Mouse (Mus musculus) liver, embryonic 11.5 days (tissue): ENCODE measurements around the gene Slc5a5. TPM values are rescaled to one million over a fixed set of nuclear protein-coding genes. Genes with fewer than 3 reads are reported as not detected.
A peak's percentile ranks its signal among the peaks of the same experiment; 100 is the strongest.

Experiments
- ATAC-seq: fragments of 200-750 bp; cut with Nextera tagmentation; replicated peaks from 2 replicates; pipeline ENCODE4 v1.8.0; 2017; ENCODE audit warnings: moderate number of reproducible peaks, mild to moderate bottlenecking, moderate TSS enrichment, moderate library complexity; ENCODE audit not compliant: low FRiP score
- DNase-seq: peaks from one replicate; pipeline ENCODE4 v3.0.0-alpha.2; 2017; ENCODE audit warnings: low spot score
- H3K27ac ChIP-seq: fragments of 300-500 bp; sonication (generic); 2 replicates; pipeline ENCODE4 v1.5.1; 2014; ENCODE audit warnings: mild to moderate bottlenecking, low read depth, low read length, control low read depth
- H3K27me3 ChIP-seq: fragments of 300-500 bp; sonication (generic); replicated peaks from 2 replicates; pipeline ENCODE4 v1.6.1; 2014; ENCODE audit warnings: low read length, mixed read lengths; ENCODE audit not compliant: control insufficient read depth, insufficient read depth
- H3K36me3 ChIP-seq: fragments of 300-500 bp; sonication (generic); 2 replicates; pipeline ENCODE4 v1.6.1; 2014; ENCODE audit warnings: mild to moderate bottlenecking, low read length, moderate library complexity, mixed read lengths; ENCODE audit not compliant: control insufficient read depth, insufficient read depth
- H3K4me1 ChIP-seq: fragments of 300-500 bp; sonication (generic); replicated peaks from 2 replicates; pipeline ENCODE4 v1.6.1; 2014; ENCODE audit warnings: low read length, mixed read lengths; ENCODE audit not compliant: control insufficient read depth, insufficient read depth
- H3K4me2 ChIP-seq: fragments of 300-500 bp; sonication (generic); 2 replicates; pipeline ENCODE4 v1.6.1; 2014; ENCODE audit warnings: mild to moderate bottlenecking, control low read depth, moderate library complexity
- H3K4me3 ChIP-seq: fragments of 300-500 bp; sonication (generic); 2 replicates; pipeline ENCODE4 v1.5.1; 2014; ENCODE audit warnings: low read depth, low read length, control low read depth
- H3K9ac ChIP-seq: fragments of 300-500 bp; sonication (generic); 2 replicates; pipeline ENCODE4 v1.6.1; 2014; ENCODE audit warnings: low read depth, low read length, control low read depth
- H3K9me3 ChIP-seq: fragments of 300-500 bp; sonication (generic); 2 replicates; pipeline ENCODE4 v1.6.1; 2016; ENCODE audit warnings: low read length, inconsistent platforms, mixed read lengths; ENCODE audit not compliant: control insufficient read depth
- WGBS: fragments of 180-500 bp; shearing (Covaris S2); extraction: QIAGEN DNeasy Blood & Tissue Kit; methylation state at CpG from one replicate; pipeline ENCODE4 v1.1.7; 2014; 5-methylcytosine and 5-hydroxymethylcytosine counted together
- polyA plus RNA-seq: library from polyadenylated mRNA; unstranded; fragments of >200 nt; fragmentation: Nextera tagmentation; extraction: Ambion mirVana; gene quantifications from 2 replicates; pipeline ENCODE4 v1.2.1, GENCODE M21; 2014

Slc5a5 gene
- polyA plus RNA-seq, 1 experiment from 2014 or later, result 0.34 TPM

GRCm38 (mm10) chr8:70893656-70894384, 1.3 kb upstream of the Slc5a5 start:
- Histone ChIP-seq H3K4me1 (peaks cover 20% of the 10 kb centered on the region), H3K9me3 (no peaks in the 10 kb centered on the region), H3K36me3 (peaks cover 18% of the 10 kb centered on the region), H3K4me2 (no peak overlapping the region), H3K4me3 (no peak overlapping the region), H3K27me3 (peaks cover 36% of the 10 kb centered on the region), H3K27ac (no peak overlapping the region), H3K9ac (no peak overlapping the region)
- DNase-seq (peak; percentile 85), ATAC-seq (peak; percentile 55)
- 26% methylated on average over 12 of the region's 12 CpGs for WGBS

- Histone ChIP-seq H3K36me3 (peaks cover 18% of the 10 kb centered on the region), H3K4me1 (peaks cover 17% of the 10 kb centered on the region), H3K4me2 (peak overlapping the region; percentile 45), H3K9ac (no peak overlapping the region), H3K27me3 (peaks cover 42% of the 10 kb centered on the region), H3K27ac (no peak overlapping the region), H3K9me3 (no peaks in the 10 kb centered on the region), H3K4me3 (peak overlapping the region; percentile 29)
- 21% methylated on average over 20 of the region's 20 CpGs for WGBS
- ATAC-seq (no peak), DNase-seq (no peak)
Measured at GRCm38 (mm10) chr8:70892896-70893655, 519 bp upstream of the Slc5a5 start.

- no peak; the same call in 1 of the 2 replicates for ATAC-seq
- no peak overlapping the region for H3K9ac ChIP-seq
- DNase-seq, result no peak
- H3K4me1 ChIP-seq, result peaks cover 20% of the 10 kb centered on the region
- peak overlapping the region; percentile 9 for H3K4me3 ChIP-seq
- no peak overlapping the region for H3K27ac ChIP-seq
- H3K4me2 ChIP-seq, result peak overlapping the region; percentile 31
- WGBS, result 9% methylated on average over 21 of the region's 21 CpGs
- peaks cover 45% of the 10 kb centered on the region for H3K27me3 ChIP-seq
- peaks cover 18% of the 10 kb centered on the region for H3K36me3 ChIP-seq
- H3K9me3 ChIP-seq, result no peaks in the 10 kb centered on the region
Measured at GRCm38 (mm10) chr8:70891356-70891755, 1.2 kb downstream of the Slc5a5 start.

- H3K9ac ChIP-seq, result no peak overlapping the region
- H3K9me3 ChIP-seq, result no peaks in the 10 kb centered on the region
- H3K27ac ChIP-seq, result no peak overlapping the region
- DNase-seq (no peak), ATAC-seq (no peak)
- 88% methylated on average over 5 of the region's 5 CpGs for WGBS
- no peak overlapping the region for H3K4me2 ChIP-seq
- peaks cover 17% of the 10 kb centered on the region for H3K4me1 ChIP-seq
- no peak overlapping the region for H3K4me3 ChIP-seq
- peaks cover 14% of the 10 kb centered on the region for H3K36me3 ChIP-seq
- peaks cover 50% of the 10 kb centered on the region for H3K27me3 ChIP-seq
Measured at GRCm38 (mm10) chr8:70890656-70891055, 1.9 kb downstream of the Slc5a5 start.

- H3K27me3 ChIP-seq, result peaks cover 41% of the 10 kb centered on the region
- no peak overlapping the region for H3K27ac ChIP-seq
- H3K36me3 ChIP-seq, result no peaks in the 10 kb centered on the region
- ATAC-seq, result peak; percentile 68
- no peaks in the 10 kb centered on the region for H3K9me3 ChIP-seq
- H3K9ac ChIP-seq, result no peak overlapping the region
- 5% methylated on average over 18 of the region's 18 CpGs for WGBS
- H3K4me1 ChIP-seq, result peaks cover 13% of the 10 kb centered on the region
- no peak overlapping the region for H3K4me3 ChIP-seq
- peak overlapping the region; percentile 23; the same call in 1 of the 2 replicates for H3K4me2 ChIP-seq
- no peak for DNase-seq
Measured at GRCm38 (mm10) chr8:70887669-70888068, 4.9 kb downstream of the Slc5a5 start.

- no peak overlapping the region for H3K27ac ChIP-seq
- no peak overlapping the region for H3K9ac ChIP-seq
- H3K4me3 ChIP-seq, result no peak overlapping the region
- no peak for ATAC-seq
- 14% methylated on average over 12 of the region's 12 CpGs for WGBS
- H3K4me2 ChIP-seq, result no peak overlapping the region
- H3K4me1 ChIP-seq, result peaks cover 3% of the 10 kb centered on the region
- no peaks in the 10 kb centered on the region for H3K9me3 ChIP-seq
- H3K36me3 ChIP-seq, result no peaks in the 10 kb centered on the region
- peaks cover 21% of the 10 kb centered on the region for H3K27me3 ChIP-seq
- no peak for DNase-seq
Measured at GRCm38 (mm10) chr8:70885612-70886011, 6.9 kb downstream of the Slc5a5 start.

GRCm38 (mm10) chr8:70884683-70885082, 7.9 kb downstream of the Slc5a5 start:
- Histone ChIP-seq H3K27ac (no peak overlapping the region), H3K9me3 (no peaks in the 10 kb centered on the region), H3K9ac (no peak overlapping the region), H3K27me3 (peaks cover 14% of the 10 kb centered on the region), H3K4me3 (no peak overlapping the region), H3K36me3 (no peaks in the 10 kb centered on the region), H3K4me2 (no peak overlapping the region), H3K4me1 (peaks cover 3% of the 10 kb centered on the region)
- WGBS, result 72% methylated on average over 10 of the region's 10 CpGs
- DNase-seq (no peak), ATAC-seq (no peak)

- Histone ChIP-seq H3K4me2 (no peak overlapping the region), H3K9ac (no peak overlapping the region), H3K27me3 (peaks cover 14% of the 10 kb centered on the region), H3K27ac (no peak overlapping the region), H3K36me3 (no peaks in the 10 kb centered on the region), H3K9me3 (no peaks in the 10 kb centered on the region), H3K4me1 (peaks cover 3% of the 10 kb centered on the region), H3K4me3 (no peak overlapping the region)
- DNase-seq (no peak), ATAC-seq (no peak)
- WGBS, result 83% methylated on average over 4 of the region's 4 CpGs
Measured at GRCm38 (mm10) chr8:70884186-70884585, 8.4 kb downstream of the Slc5a5 start.
